Mouse (Mus musculus): ENCODE measurements around the gene Ugt2b1.
"Not testable (repeated sequence)": the region's sequence is repeated elsewhere in the genome, so short reads cannot be mapped to it uniquely, and the experiment has no call there.

The Ugt2b1 gene

GRCm38 (mm10) chr5:86926426-86926825 lies at the start of gene Ugt2b1:
Gene Ugt2b1, minus strand, starts transcription at chr5:86926530.
- DNase-seq (ENCODE audit: low spot score): no peak

GRCm38 (mm10) chr5:86967271-86967670 lies 40.9 kb upstream of the Ugt2b1 start:
- DNase-seq (ENCODE audit: low spot score): not testable (repeated sequence)

- DNase-seq (ENCODE audit: low spot score): not testable (repeated sequence)
Measured at GRCm38 (mm10) chr5:86962849-86963248, 36.5 kb upstream of the Ugt2b1 start.

GRCm38 (mm10) chr5:86961587-86962358 lies 35.4 kb upstream of the Ugt2b1 start:
- DNase-seq (ENCODE audit: low spot score): no peak

- DNase-seq (ENCODE audit: low spot score): no peak
Measured at GRCm38 (mm10) chr5:86960504-86960903, 34.2 kb upstream of the Ugt2b1 start.

GRCm38 (mm10) chr5:86942111-86942510 lies 15.8 kb upstream of the Ugt2b1 start:
- no peak for DNase-seq (ENCODE audit: low spot score)

- no peak for DNase-seq (ENCODE audit: low spot score)
Measured at GRCm38 (mm10) chr5:86920661-86921233, 5.6 kb downstream of the Ugt2b1 start.

- no peak for DNase-seq (ENCODE audit: low spot score)
Measured at GRCm38 (mm10) chr5:86911357-86912099, 14.8 kb downstream of the Ugt2b1 start.

- DNase-seq (ENCODE audit: low spot score): no peak
Measured at GRCm38 (mm10) chr5:86910770-86911169, 15.6 kb downstream of the Ugt2b1 start.

- no peak for DNase-seq (ENCODE audit: low spot score)
Measured at GRCm38 (mm10) chr5:86906758-86907157, 19.6 kb downstream of the Ugt2b1 start, which contains the start of gene Ugt2b34. Gene Ugt2b34, minus strand, starts transcription at chr5:86906937.

GRCm38 (mm10) chr5:86889933-86890332 lies 36.4 kb downstream of the Ugt2b1 start:
- no peak for DNase-seq (ENCODE audit: low spot score)

- no peak for DNase-seq (ENCODE audit: low spot score)
Measured at GRCm38 (mm10) chr5:86888420-86888819, 37.9 kb downstream of the Ugt2b1 start.

- no peak for DNase-seq (ENCODE audit: low spot score)
Measured at GRCm38 (mm10) chr5:86887081-86887480, 39.2 kb downstream of the Ugt2b1 start.

- DNase-seq (ENCODE audit: low spot score): no peak
Measured at GRCm38 (mm10) chr5:86886620-86887019, 39.7 kb downstream of the Ugt2b1 start.

- no peak for DNase-seq (ENCODE audit: low spot score)
Measured at GRCm38 (mm10) chr5:86871877-86872276, 54.5 kb downstream of the Ugt2b1 start.
